Mouse (Mus musculus): ENCODE measurements around the gene Gm49361. TPM values are rescaled to one million over a fixed set of nuclear protein-coding genes. Genes with fewer than 3 reads are reported as not detected.

Gene Gm49361
- polyA plus RNA-seq, 1 experiment = 1.9 TPM

GRCm38 (mm10) chr14:57711059-57711458 is 34.8 kb downstream of the Gm49361 start:
- Histone ChIP-seq H3K4me1 (ENCODE audit: control insufficient read depth, insufficient read depth, insufficient read length, low read length) (peaks cover 32% of the 10 kb centered on the region), H3K4me3 (ENCODE audit: low read depth, low read length) (no peak overlapping the region), H3K27ac (ENCODE audit: insufficient read depth, low read depth, low read length) (no peak overlapping the region), H3K27me3 (ENCODE audit: control insufficient read depth, insufficient read depth, low read length) (no peaks in the 10 kb centered on the region), H3K36me3 (ENCODE audit: control insufficient read depth, insufficient read depth, low read length) (no peaks in the 10 kb centered on the region)
- WGBS = 82% methylated on average over 6 of the region's 6 CpGs
- no peak for TF ChIP-seq CTCF (IDR thresholded peaks at IDR 0.05; ENCODE audit: extremely low read depth, insufficient read length, insufficient replicate concordance, low read depth, low read length)
- no peak for TF ChIP-seq POLR2A (IDR thresholded peaks at IDR 0.05; ENCODE audit: low read depth, low read length)

GRCm38 (mm10) chr14:57709171-57709570 is 36.7 kb downstream of the Gm49361 start:
- Histone ChIP-seq H3K27ac (ENCODE audit: insufficient read depth, low read depth, low read length) (peak overlapping the region; percentile 28; the same call in 1 of the 2 replicates), H3K4me3 (ENCODE audit: low read depth, low read length) (no peak overlapping the region), H3K27me3 (ENCODE audit: control insufficient read depth, insufficient read depth, low read length) (no peaks in the 10 kb centered on the region), H3K4me1 (ENCODE audit: control insufficient read depth, insufficient read depth, insufficient read length, low read length) (peaks cover 32% of the 10 kb centered on the region), H3K36me3 (ENCODE audit: control insufficient read depth, insufficient read depth, low read length) (no peaks in the 10 kb centered on the region)
- TF ChIP-seq CTCF (IDR thresholded peaks at IDR 0.05; ENCODE audit: extremely low read depth, insufficient read length, insufficient replicate concordance, low read depth, low read length) (no peak), POLR2A (IDR thresholded peaks at IDR 0.05; ENCODE audit: low read depth, low read length) (no peak)
- WGBS = 69% methylated on average over 10 of the region's 10 CpGs

- peaks cover 30% of the 10 kb centered on the region for H3K4me1 ChIP-seq (ENCODE audit: control insufficient read depth, insufficient read depth, insufficient read length, low read length)
- H3K36me3 ChIP-seq (ENCODE audit: control insufficient read depth, insufficient read depth, low read length) = no peaks in the 10 kb centered on the region
- no peak for TF ChIP-seq CTCF (IDR thresholded peaks at IDR 0.05; ENCODE audit: extremely low read depth, insufficient read length, insufficient replicate concordance, low read depth, low read length)
- TF ChIP-seq POLR2A (IDR thresholded peaks at IDR 0.05; ENCODE audit: low read depth, low read length) = no peak
- 58% methylated on average over 7 of the region's 7 CpGs for WGBS
- no peak overlapping the region for H3K27ac ChIP-seq (ENCODE audit: insufficient read depth, low read depth, low read length)
- no peak overlapping the region for H3K4me3 ChIP-seq (ENCODE audit: low read depth, low read length)
- H3K27me3 ChIP-seq (ENCODE audit: control insufficient read depth, insufficient read depth, low read length) = no peaks in the 10 kb centered on the region
Observed at GRCm38 (mm10) chr14:57708580-57708979, 37.3 kb downstream of the Gm49361 start.

GRCm38 (mm10) chr14:57707100-57707893 is 38.6 kb downstream of the Gm49361 start:
- Histone ChIP-seq H3K27ac (ENCODE audit: insufficient read depth, low read depth, low read length) (no peak overlapping the region; the same call in 1 of the 2 replicates), H3K36me3 (ENCODE audit: control insufficient read depth, insufficient read depth, low read length) (no peaks in the 10 kb centered on the region), H3K4me3 (ENCODE audit: low read depth, low read length) (no peak overlapping the region), H3K4me1 (ENCODE audit: control insufficient read depth, insufficient read depth, insufficient read length, low read length) (peaks cover 18% of the 10 kb centered on the region), H3K27me3 (ENCODE audit: control insufficient read depth, insufficient read depth, low read length) (no peaks in the 10 kb centered on the region)
- no peak for TF ChIP-seq POLR2A (IDR thresholded peaks at IDR 0.05; ENCODE audit: low read depth, low read length)
- no peak for TF ChIP-seq CTCF (IDR thresholded peaks at IDR 0.05; ENCODE audit: extremely low read depth, insufficient read length, insufficient replicate concordance, low read depth, low read length)
- 41% methylated on average over 18 of the region's 18 CpGs for WGBS

GRCm38 (mm10) chr14:57706760-57707099 is 39.2 kb downstream of the Gm49361 start:
- Histone ChIP-seq H3K27me3 (ENCODE audit: control insufficient read depth, insufficient read depth, low read length) (no peaks in the 10 kb centered on the region), H3K4me1 (ENCODE audit: control insufficient read depth, insufficient read depth, insufficient read length, low read length) (peaks cover 15% of the 10 kb centered on the region), H3K36me3 (ENCODE audit: control insufficient read depth, insufficient read depth, low read length) (no peaks in the 10 kb centered on the region), H3K4me3 (ENCODE audit: low read depth, low read length) (no peak overlapping the region), H3K27ac (ENCODE audit: insufficient read depth, low read depth, low read length) (no peak overlapping the region)
- no peak for TF ChIP-seq CTCF (IDR thresholded peaks at IDR 0.05; ENCODE audit: extremely low read depth, insufficient read length, insufficient replicate concordance, low read depth, low read length)
- no peak for TF ChIP-seq POLR2A (IDR thresholded peaks at IDR 0.05; ENCODE audit: low read depth, low read length)
- 86% methylated on average over 4 of the region's 4 CpGs for WGBS

- H3K36me3 ChIP-seq (ENCODE audit: control insufficient read depth, insufficient read depth, low read length) = no peaks in the 10 kb centered on the region
- no peak overlapping the region for H3K27ac ChIP-seq (ENCODE audit: insufficient read depth, low read depth, low read length)
- WGBS = 86% methylated on average over 4 of the region's 4 CpGs
- H3K4me3 ChIP-seq (ENCODE audit: low read depth, low read length) = no peak overlapping the region
- H3K4me1 ChIP-seq (ENCODE audit: control insufficient read depth, insufficient read depth, insufficient read length, low read length) = peaks cover 11% of the 10 kb centered on the region
- no peaks in the 10 kb centered on the region for H3K27me3 ChIP-seq (ENCODE audit: control insufficient read depth, insufficient read depth, low read length)
- no peak for TF ChIP-seq POLR2A (IDR thresholded peaks at IDR 0.05; ENCODE audit: low read depth, low read length)
- no peak for TF ChIP-seq CTCF (IDR thresholded peaks at IDR 0.05; ENCODE audit: extremely low read depth, insufficient read length, insufficient replicate concordance, low read depth, low read length)
Observed at GRCm38 (mm10) chr14:57705759-57706158, 40.1 kb downstream of the Gm49361 start.

GRCm38 (mm10) chr14:57705075-57705474 is 40.8 kb downstream of the Gm49361 start:
- H3K27me3 ChIP-seq (ENCODE audit: control insufficient read depth, insufficient read depth, low read length) = no peaks in the 10 kb centered on the region
- peaks cover 11% of the 10 kb centered on the region for H3K4me1 ChIP-seq (ENCODE audit: control insufficient read depth, insufficient read depth, insufficient read length, low read length)
- TF ChIP-seq POLR2A (IDR thresholded peaks at IDR 0.05; ENCODE audit: low read depth, low read length) (no peak), CTCF (IDR thresholded peaks at IDR 0.05; ENCODE audit: extremely low read depth, insufficient read length, insufficient replicate concordance, low read depth, low read length) (no peak)
- H3K27ac ChIP-seq (ENCODE audit: insufficient read depth, low read depth, low read length) = no peak overlapping the region
- 74% methylated on average over 4 of the region's 4 CpGs for WGBS
- H3K4me3 ChIP-seq (ENCODE audit: low read depth, low read length) = no peak overlapping the region
- H3K36me3 ChIP-seq (ENCODE audit: control insufficient read depth, insufficient read depth, low read length) = peaks cover 2% of the 10 kb centered on the region; the same call in 1 of the 2 replicates

All from small intestine, adult 2 months (tissue).